Mouse (Mus musculus) heart, postnatal 25 days (tissue): Measurements from ENCODE around the gene Acsl4. TPM values are rescaled to one million over a fixed set of nuclear protein-coding genes. Genes with fewer than 3 reads are reported as not detected.

ENCODE experiments used
- DNase-seq: peaks from one replicate; pipeline ENCODE4 v3.0.0; 2022; ENCODE audit warnings: low spot score
- intact Hi-C: fragments of 180-260 bp; cut with DNase I; formaldehyde crosslinking; loops from one replicate; pipeline ENCODE4 v1.15.1; 2025
- total RNA-seq, 2 experiments: library from RNA; stranded (reverse); gene quantifications; 2 replicates each; pipeline ENCODE4 v1.2.3; 2021

Acsl4 gene
- 10 to 100 TPM in 1 of 2 experiments, 1 to 10 TPM in 1; 9.1 to 11.5 TPM for total RNA-seq

GRCm38 (mm10) chrX:142390247-142390908, at the start of gene Acsl4:
Gene Acsl4, minus strand, starts transcription at chrX:142390535.
- intact Hi-C loops = no loop called here
- peak; percentile 86 for DNase-seq

- DNase-seq = no peak
- intact Hi-C loops = no loop called here
Observed at GRCm38 (mm10) chrX:142437971-142438504, 47.7 kb upstream of the Acsl4 start.

GRCm38 (mm10) chrX:142432846-142433245, 42.5 kb upstream of the Acsl4 start:
- DNase-seq = no peak
- intact Hi-C loops = no loop called here

DNA sequence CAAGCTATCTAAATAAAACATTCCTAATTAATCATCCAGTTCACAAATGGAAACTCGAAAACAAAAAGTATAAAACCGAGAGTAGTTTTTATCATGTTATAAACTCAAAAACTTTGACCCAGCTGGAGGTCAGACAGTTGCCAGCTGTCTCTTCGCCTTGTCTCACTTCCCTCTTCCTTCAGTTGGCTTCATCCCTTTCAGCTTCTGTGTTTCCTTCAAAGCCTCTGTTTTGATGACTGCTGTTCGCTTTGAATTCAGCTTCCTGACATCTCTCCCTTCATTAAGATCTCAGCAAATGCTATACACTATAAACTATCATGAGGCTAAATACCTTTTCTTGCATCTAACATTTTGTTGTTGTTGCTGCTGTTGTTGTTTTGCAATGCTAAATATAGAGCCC, 36.8 kb upstream of the Acsl4 start:
- intact Hi-C loops = no loop called here
- DNase-seq = no peak

GRCm38 (mm10) chrX:142426628-142427027, 36.3 kb upstream of the Acsl4 start:
- intact Hi-C loops = no loop called here
- DNase-seq = no peak

DNA sequence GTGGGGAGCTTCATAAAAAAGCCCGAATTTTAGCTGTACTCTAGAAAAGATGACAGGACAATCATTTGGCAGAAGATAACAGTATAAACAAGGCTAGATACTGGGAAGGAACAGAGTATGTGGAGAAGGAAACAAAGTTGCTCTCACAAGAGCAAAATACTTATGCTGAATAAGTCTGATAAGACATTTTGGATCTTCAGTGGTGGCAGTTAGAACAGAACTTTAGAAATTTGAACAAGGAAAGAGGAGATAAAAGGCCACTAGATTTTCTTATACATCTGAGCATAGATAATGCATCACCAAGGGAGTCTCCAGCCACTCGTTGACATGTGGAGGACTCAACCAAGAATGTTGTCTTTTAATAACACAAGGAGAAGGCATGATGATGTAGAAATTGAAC, 23.5 kb upstream of the Acsl4 start:
- no peak for DNase-seq
- intact Hi-C loops = no loop called here

DNA sequence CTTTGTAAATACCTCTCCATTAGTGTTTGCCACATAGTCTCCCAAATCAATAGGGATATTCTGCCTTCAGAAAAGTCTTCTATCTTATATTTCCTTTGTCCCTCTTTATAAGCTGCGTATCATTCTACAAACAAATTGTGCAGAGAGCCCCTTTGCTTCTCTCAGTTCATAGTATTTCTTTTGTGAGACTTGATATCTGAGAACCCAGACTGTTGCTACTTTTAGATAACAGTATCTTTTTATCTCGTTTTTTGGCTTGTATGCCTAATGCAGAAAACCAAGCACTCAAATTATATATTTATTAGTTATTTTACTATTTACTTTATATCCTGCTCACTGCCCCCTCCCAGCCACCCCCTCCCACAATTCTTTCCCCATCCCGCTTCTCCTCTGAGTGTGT, 19.7 kb upstream of the Acsl4 start:
- DNase-seq = no peak
- intact Hi-C loops = no loop called here

GRCm38 (mm10) chrX:142409338-142409737, 19.0 kb upstream of the Acsl4 start:
- no peak for DNase-seq
- intact Hi-C loops = no loop called here

DNA sequence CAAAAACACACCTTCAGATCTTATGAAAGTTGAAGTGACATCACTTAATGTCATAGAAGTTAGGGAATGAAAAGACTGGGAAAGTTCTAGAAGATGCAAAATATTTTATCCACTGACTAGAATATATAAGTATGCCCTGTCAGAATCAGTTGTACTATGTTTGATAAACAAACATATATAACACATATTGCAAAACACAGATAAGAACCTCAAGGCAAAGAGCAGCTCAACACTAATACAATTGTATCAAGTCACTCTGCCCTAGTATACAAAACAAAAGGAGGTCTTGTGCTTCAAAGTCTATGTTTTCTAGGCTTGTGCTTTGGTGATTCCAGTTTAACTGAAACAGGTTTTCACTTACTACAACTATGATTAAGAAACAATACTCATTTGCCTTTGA, 12.8 kb upstream of the Acsl4 start:
- DNase-seq = no peak
- intact Hi-C loops = no loop called here

- intact Hi-C loops = no loop called here
- no peak for DNase-seq
Observed at GRCm38 (mm10) chrX:142398621-142399020, 8.3 kb upstream of the Acsl4 start.

DNA sequence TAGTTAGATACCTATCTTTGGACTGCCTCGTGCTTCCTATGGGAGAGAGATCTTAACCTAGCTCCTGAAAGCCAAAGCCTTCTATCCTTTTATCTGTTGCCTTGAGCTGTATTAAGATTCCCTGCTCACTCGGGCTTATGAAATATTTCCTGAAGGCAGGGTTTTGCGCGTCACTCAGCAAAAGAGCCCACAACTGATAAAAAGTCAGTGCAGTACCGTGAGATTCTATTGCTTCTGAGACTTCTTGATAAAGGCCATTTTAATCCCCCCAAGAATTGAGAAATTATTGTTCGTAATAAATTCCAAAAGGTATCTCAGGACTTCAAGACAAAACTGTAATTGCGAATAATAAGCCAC, 552 bp upstream of the Acsl4 start:
- DNase-seq = no peak
- intact Hi-C loops = no loop called here

DNA sequence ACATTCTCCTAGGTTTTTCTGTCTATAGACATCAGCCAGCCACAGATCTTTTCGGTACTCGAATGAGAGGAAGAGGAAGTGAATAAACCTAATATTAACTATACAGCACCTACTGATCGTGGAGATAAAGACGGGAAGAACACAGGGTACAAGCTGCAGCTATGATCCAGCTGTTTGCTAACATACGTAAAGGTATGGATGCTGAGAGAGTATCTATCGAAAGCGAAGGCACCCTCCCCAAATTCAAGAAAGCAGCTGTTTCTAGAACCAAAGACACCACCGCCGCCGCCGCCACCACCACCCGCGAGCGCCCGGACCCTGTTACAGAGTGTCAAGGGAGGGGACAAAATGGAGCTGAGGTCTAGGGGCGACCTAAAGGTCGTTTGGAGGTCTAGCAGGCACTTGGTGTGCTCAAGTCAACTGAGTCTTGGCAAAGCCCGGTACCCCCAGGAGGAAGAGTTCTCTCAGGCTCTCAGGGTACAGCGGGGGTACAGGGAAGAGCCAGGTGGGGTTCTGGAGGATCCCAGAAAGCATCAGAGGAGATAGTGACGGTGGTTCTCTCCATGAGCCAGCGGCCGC, 665 bp downstream of the Acsl4 start:
- no peak for DNase-seq

GRCm38 (mm10) chrX:142388141-142388540, 2.2 kb downstream of the Acsl4 start:
- DNase-seq = no peak
- intact Hi-C loops = no loop called here

More for the DNA sequence above, 665 bp downstream of the Acsl4 start:
- intact Hi-C loops = no loop called here

- DNase-seq = no peak
- intact Hi-C loops = no loop called here
Observed at GRCm38 (mm10) chrX:142387634-142388033, 2.7 kb downstream of the Acsl4 start.

DNA sequence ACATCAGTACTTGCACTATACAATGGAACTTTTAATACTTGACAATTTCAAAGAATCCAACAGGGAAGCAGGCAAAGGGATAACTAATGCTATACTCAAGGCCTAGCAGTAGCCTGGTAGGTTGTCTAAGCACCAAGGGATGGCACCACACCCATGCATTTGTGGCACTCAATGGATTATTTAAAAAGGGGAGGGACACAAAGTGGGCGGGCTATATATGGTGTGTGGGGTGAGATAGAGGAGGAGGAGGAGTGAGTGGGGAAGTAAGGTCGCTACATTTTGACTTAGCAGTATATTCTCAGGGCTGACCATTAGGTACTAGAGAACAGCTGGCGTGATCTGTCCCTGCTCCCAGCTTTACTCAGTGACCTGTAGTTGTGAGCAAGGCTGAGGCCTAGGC, 5.4 kb downstream of the Acsl4 start:
- intact Hi-C loops = no loop called here
- no peak for DNase-seq

GRCm38 (mm10) chrX:142379894-142380293, 10.4 kb downstream of the Acsl4 start:
- intact Hi-C loops = loop anchor here (10.0 kb wide), 1 partner anchor 325 kb away; no protein-coding TSS in a partner anchor
- no peak for DNase-seq

DNA sequence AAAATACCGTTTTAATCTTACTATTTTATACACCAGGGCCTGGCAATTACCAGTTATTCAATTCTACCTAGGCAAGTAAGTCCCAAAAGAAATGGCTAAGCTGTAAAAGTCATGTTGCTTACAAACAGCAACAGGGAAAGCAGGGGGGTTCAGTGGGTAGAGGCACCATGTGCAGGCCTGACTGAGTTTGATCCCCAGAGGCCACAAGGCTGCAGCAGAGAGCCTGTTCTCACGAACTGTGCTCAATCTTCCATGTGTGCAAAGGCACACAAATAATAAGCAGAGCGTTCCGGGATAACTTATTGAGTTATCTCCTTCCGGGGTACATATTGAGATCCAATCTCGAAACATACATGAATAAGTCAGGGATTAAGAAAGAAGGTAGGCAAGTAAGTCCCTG, 12.3 kb downstream of the Acsl4 start:
- intact Hi-C loops = loop anchor here (10.0 kb wide), 1 partner anchor 327 kb away; no protein-coding TSS in a partner anchor
- no peak for DNase-seq

GRCm38 (mm10) chrX:142377358-142377757, 13.0 kb downstream of the Acsl4 start:
- intact Hi-C loops = loop anchor here (10.0 kb wide), 1 partner anchor 327 kb away; no protein-coding TSS in a partner anchor
- DNase-seq = no peak

DNA sequence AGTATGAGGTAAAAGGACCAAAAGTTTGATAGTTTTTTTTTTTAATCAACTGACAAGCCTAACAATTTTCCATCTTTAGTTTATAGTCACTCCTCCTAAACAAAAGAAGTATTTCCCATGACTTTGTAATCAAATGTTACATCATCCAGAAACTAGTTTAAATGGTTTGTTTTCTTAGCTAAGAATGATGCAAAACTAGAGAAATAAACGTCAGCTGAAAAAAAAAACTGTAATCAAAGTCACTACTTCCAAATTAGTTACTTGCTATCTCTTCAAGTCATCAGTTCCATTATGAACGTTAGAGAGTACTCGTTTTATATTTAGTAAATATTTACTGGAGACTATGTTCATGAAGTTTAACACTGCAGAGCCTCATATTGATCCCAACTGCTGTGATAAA, 13.6 kb downstream of the Acsl4 start:
- no peak for DNase-seq
- intact Hi-C loops = loop anchor here (10.0 kb wide), 1 partner anchor 328 kb away; no protein-coding TSS in a partner anchor

DNA sequence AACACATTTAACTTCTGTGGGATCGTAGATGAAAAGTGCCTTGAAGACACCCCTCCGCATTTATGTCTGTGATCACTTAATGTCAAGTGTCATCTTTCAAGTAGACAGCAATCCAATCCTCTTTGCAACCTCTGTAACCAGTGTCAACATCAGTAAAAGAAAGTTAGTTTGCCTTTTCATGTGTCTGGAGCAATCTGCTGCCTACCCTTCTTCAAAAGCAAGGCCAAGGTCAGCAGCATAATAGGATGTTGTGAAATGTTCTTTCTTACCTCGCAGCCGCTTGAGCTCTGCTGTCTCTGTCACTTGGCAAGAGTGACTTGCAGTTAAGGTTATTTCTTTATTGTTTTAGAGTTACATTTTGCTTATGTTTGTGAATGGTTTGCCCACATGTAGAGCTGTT, 14.8 kb downstream of the Acsl4 start:
- intact Hi-C loops = loop anchor here (10.0 kb wide), 1 partner anchor 329 kb away; no protein-coding TSS in a partner anchor

DNA sequence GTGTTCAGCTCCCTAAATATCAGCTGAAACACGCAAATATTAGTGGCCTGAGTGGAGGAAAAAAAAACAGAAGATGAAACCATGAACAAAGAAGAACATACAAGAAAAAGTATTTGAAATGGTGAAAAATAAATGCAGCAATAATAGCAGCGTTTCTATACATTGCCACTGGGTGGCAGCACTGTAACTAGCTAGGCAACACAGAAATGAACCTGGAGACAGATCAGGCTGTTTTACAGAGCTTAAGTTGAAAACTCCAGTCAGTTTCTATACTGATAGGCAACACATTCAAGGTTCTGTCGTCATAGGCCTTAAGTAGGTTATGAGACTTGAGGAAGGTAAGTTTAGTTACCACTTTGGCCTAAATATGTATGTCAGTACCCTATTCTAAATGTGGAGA, 17.9 kb downstream of the Acsl4 start:
- no peak for DNase-seq
- intact Hi-C loops = loop anchor here (5.0 to 10.0 kb wide), 3 partner anchors 165 to 435 kb away; no protein-coding TSS in a partner anchor

More for the DNA sequence above, 14.8 kb downstream of the Acsl4 start:
- DNase-seq = no peak
